Mouse (Mus musculus) 3T3-L1 (cell line): Measurements from ENCODE around the gene Slfn2.
A peak's percentile ranks its signal among the peaks of the same experiment; 100 is the strongest.
"Not testable (repeated sequence)": the region's sequence is repeated elsewhere in the genome, so short reads cannot be mapped to it uniquely, and the experiment has no call there.

ENCODE experiments used
- DNase-seq: peaks from one replicate; pipeline ENCODE4 v3.0.0-alpha.2; 2015; ENCODE audit warnings: low read depth, low spot score

Gene Slfn2

GRCm38 (mm10) chr11:83064946-83065345, at the start of gene Slfn2:
Gene Slfn2 (plus strand): TSS chr11:83065112.
- no peak for DNase-seq

GRCm38 (mm10) chr11:83016093-83016492, 48.8 kb upstream of the Slfn2 start:
- DNase-seq, result no peak

- DNase-seq, result not testable (repeated sequence)
These were observed 45.1 kb upstream of the Slfn2 start for GRCm38 (mm10) chr11:83019561-83020519.

GRCm38 (mm10) chr11:83020621-83021020, 44.3 kb upstream of the Slfn2 start, which contains the start of gene Slfn8:
Gene Slfn8 (minus strand): TSS chr11:83020810.
- DNase-seq, result peak; percentile 39

GRCm38 (mm10) chr11:83038686-83039085, 26.2 kb upstream of the Slfn2 start:
- DNase-seq, result not testable (repeated sequence)

GRCm38 (mm10) chr11:83039156-83039555, 25.8 kb upstream of the Slfn2 start:
- peak; percentile 87 for DNase-seq

- no peak for DNase-seq
These were observed 25.1 kb upstream of the Slfn2 start for GRCm38 (mm10) chr11:83039796-83040195.

- no peak for DNase-seq
These were observed 24.6 kb upstream of the Slfn2 start for GRCm38 (mm10) chr11:83040325-83040724.

GRCm38 (mm10) chr11:83041000-83041399, 23.9 kb upstream of the Slfn2 start:
- no peak for DNase-seq

GRCm38 (mm10) chr11:83043891-83044290, 21.0 kb upstream of the Slfn2 start:
- DNase-seq, result peak; percentile 54

- DNase-seq, result peak; percentile 44
These were observed 19.3 kb upstream of the Slfn2 start for GRCm38 (mm10) chr11:83045642-83046041.

GRCm38 (mm10) chr11:83057863-83058262, 7.0 kb upstream of the Slfn2 start:
- peak; percentile 81 for DNase-seq

GRCm38 (mm10) chr11:83060412-83061020, 4.4 kb upstream of the Slfn2 start:
- DNase-seq, result no peak

GRCm38 (mm10) chr11:83061806-83062205, 3.1 kb upstream of the Slfn2 start:
- no peak for DNase-seq

GRCm38 (mm10) chr11:83063126-83063525, 1.8 kb upstream of the Slfn2 start:
- DNase-seq, result no peak

- peak; percentile 40 for DNase-seq
These were observed 967 bp upstream of the Slfn2 start for GRCm38 (mm10) chr11:83063941-83064349.

- no peak for DNase-seq
These were observed 781 bp downstream of the Slfn2 start for GRCm38 (mm10) chr11:83065441-83066344.

- no peak for DNase-seq
These were observed 2.0 kb downstream of the Slfn2 start for GRCm38 (mm10) chr11:83066640-83067531.

- DNase-seq, result no peak
These were observed 3.2 kb downstream of the Slfn2 start for GRCm38 (mm10) chr11:83067982-83068694.
